Mouse (Mus musculus) embryo, embryonic 11.5 days (tissue): ENCODE results near the gene Vsnl1.

Experiments used
- DNase-seq: peaks from one replicate; pipeline ENCODE4 v3.0.0-alpha.2; 2012; ENCODE audit warnings: low read depth, low spot score

Vsnl1 gene

GRCm38 (mm10) chr12:11436497-11437265 lies at the start of gene Vsnl1:
Vsnl1 (minus strand) TSS chr12:11436613.
- DNase-seq, result peak; percentile 77

- DNase-seq, result no peak
These were observed 20.2 kb upstream of the Vsnl1 start for GRCm38 (mm10) chr12:11456632-11457031.

GRCm38 (mm10) chr12:11456213-11456612 lies 19.8 kb upstream of the Vsnl1 start:
- DNase-seq, result no peak

- peak; percentile 88 for DNase-seq
These were observed 19.3 kb upstream of the Vsnl1 start, which contains the start of gene Rad51ap2 for GRCm38 (mm10) chr12:11455549-11456194. Rad51ap2 (plus strand) TSS chr12:11456079.

- no peak for DNase-seq
These were observed 17.7 kb upstream of the Vsnl1 start for GRCm38 (mm10) chr12:11454146-11454545.

GRCm38 (mm10) chr12:11437907-11438447 lies 1.6 kb upstream of the Vsnl1 start:
- no peak for DNase-seq

GRCm38 (mm10) chr12:11437266-11437906 lies 973 bp upstream of the Vsnl1 start:
- DNase-seq, result peak; percentile 70

GRCm38 (mm10) chr12:11436023-11436350 lies 426 bp downstream of the Vsnl1 start:
- no peak for DNase-seq

GRCm38 (mm10) chr12:11435246-11436022 lies 979 bp downstream of the Vsnl1 start:
- no peak for DNase-seq

GRCm38 (mm10) chr12:11434446-11434845 lies 2.0 kb downstream of the Vsnl1 start:
- no peak for DNase-seq

GRCm38 (mm10) chr12:11433716-11434115 lies 2.7 kb downstream of the Vsnl1 start:
- no peak for DNase-seq

GRCm38 (mm10) chr12:11433126-11433525 lies 3.3 kb downstream of the Vsnl1 start:
- no peak for DNase-seq

GRCm38 (mm10) chr12:11427396-11427795 lies 9.0 kb downstream of the Vsnl1 start:
- DNase-seq, result no peak

- no peak for DNase-seq
These were observed 18.3 kb downstream of the Vsnl1 start for GRCm38 (mm10) chr12:11418112-11418511.

GRCm38 (mm10) chr12:11407679-11408078 lies 28.7 kb downstream of the Vsnl1 start:
- no peak for DNase-seq

GRCm38 (mm10) chr12:11398791-11399190 lies 37.6 kb downstream of the Vsnl1 start:
- DNase-seq, result no peak

GRCm38 (mm10) chr12:11397029-11397428 lies 39.4 kb downstream of the Vsnl1 start:
- DNase-seq, result no peak

GRCm38 (mm10) chr12:11395470-11395869 lies 40.9 kb downstream of the Vsnl1 start:
- DNase-seq, result no peak

- DNase-seq, result no peak
These were observed 43.9 kb downstream of the Vsnl1 start for GRCm38 (mm10) chr12:11392525-11392924.

GRCm38 (mm10) chr12:11391244-11391949 lies 45.0 kb downstream of the Vsnl1 start:
- DNase-seq, result peak; percentile 17

- no peak for DNase-seq
These were observed 47.3 kb downstream of the Vsnl1 start for GRCm38 (mm10) chr12:11389141-11389540.
